Mouse (Mus musculus) forebrain, embryonic 10.5 days (tissue): Measurements from ENCODE around the gene Pappa2. TPM values are rescaled to one million over a fixed set of nuclear protein-coding genes. Genes with fewer than 3 reads are reported as not detected.

ENCODE experiments used
- DNase-seq: peaks from one replicate; pipeline ENCODE4 v3.0.0-alpha.2; 2017; ENCODE audit warnings: low spot score; ENCODE audit errors: extremely low spot score
- H3K27ac ChIP-seq: fragments of 300-500 bp; sonication (generic); 2 replicates; pipeline ENCODE4 v1.5.1; 2016; ENCODE audit warnings: mild to moderate bottlenecking
- H3K27me3 ChIP-seq: fragments of 300-500 bp; sonication (generic); 2 replicates; pipeline ENCODE4 v1.6.1; 2016; ENCODE audit warnings: mild to moderate bottlenecking; ENCODE audit not compliant: poor library complexity, severe bottlenecking
- H3K36me3 ChIP-seq: fragments of 300-500 bp; sonication (generic); replicated peaks from 2 replicates; pipeline ENCODE4 v1.6.1; 2016; ENCODE audit warnings: mild to moderate bottlenecking, moderate library complexity
- H3K4me1 ChIP-seq: fragments of 300-500 bp; sonication (generic); 2 replicates; pipeline ENCODE4 v1.6.1; 2016
- H3K4me3 ChIP-seq: fragments of 300-500 bp; sonication (generic); 2 replicates; pipeline ENCODE4 v1.5.1; 2016; ENCODE audit warnings: mild to moderate bottlenecking, moderate library complexity
- H3K9me3 ChIP-seq: fragments of 300-500 bp; sonication (generic); 2 replicates; pipeline ENCODE4 v1.6.1; 2016; ENCODE audit warnings: mild to moderate bottlenecking, moderate library complexity
- WGBS: fragments of 180-500 bp; shearing (Covaris S2); methylation state at CpG from one replicate; pipeline ENCODE4 v1.1.7; 2016; 5-methylcytosine and 5-hydroxymethylcytosine counted together
- polyA plus RNA-seq: library from polyadenylated mRNA; unstranded; fragments of >200 nt; fragmentation: Nextera tagmentation; extraction: Ambion mirVana; gene quantifications from 2 replicates; pipeline ENCODE4 v1.2.1, GENCODE M21; 2016

Gene Pappa2
- polyA plus RNA-seq, 1 experiment from 2014 or later, result 0.12 TPM

DNA sequence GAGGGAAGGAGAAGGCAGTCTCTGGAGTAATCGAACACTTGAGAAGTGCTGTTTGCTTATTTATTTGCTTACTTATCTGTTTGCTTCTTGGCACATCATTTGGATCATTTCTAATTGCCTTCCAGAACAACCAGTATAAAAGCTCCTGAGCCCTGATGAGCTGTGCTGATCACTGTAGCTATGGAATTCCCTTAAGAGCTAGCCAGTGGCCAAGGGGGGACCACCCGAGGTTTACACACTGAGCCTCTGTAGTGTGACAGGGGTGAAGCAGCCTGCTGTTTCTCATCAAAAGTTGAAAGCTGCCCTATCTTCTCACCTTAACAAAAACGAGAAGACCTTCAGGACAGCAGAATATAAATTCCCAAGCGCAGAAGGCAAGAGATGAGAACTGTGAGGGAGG lies 35.4 kb downstream of the Pappa2 start:
- no peaks in the 10 kb centered on the region for H3K4me1 ChIP-seq
- no peak for DNase-seq
- WGBS, result 76% methylated on average over 4 of the region's 4 CpGs
- no peaks in the 10 kb centered on the region for H3K36me3 ChIP-seq
- H3K4me3 ChIP-seq, result no peak overlapping the region
- H3K9me3 ChIP-seq, result no peaks in the 10 kb centered on the region
- H3K27ac ChIP-seq, result no peak overlapping the region
- H3K27me3 ChIP-seq, result no peaks in the 10 kb centered on the region

DNA sequence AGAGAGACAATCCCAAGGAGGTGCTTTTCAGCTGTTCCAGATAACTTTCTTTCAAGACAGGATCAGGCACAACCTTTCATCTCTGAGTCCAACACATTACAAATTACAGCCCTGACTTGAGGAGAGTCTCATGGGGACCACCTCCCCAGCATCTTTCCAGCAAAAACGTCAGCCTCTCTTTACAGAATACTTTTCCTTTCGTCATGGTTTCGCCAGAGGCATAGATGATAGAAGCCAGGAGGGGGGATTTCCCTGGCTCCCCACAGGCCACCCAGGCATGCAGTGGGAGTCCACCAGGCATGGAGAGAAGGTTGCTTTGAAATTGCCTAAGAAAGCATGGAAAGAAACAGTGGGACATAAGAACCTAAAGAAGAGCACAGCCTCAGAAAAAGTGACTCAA lies 37.4 kb downstream of the Pappa2 start:
- no peak overlapping the region for H3K4me3 ChIP-seq
- 70% methylated on average over 3 of the region's 3 CpGs for WGBS
- no peak for DNase-seq

DNA sequence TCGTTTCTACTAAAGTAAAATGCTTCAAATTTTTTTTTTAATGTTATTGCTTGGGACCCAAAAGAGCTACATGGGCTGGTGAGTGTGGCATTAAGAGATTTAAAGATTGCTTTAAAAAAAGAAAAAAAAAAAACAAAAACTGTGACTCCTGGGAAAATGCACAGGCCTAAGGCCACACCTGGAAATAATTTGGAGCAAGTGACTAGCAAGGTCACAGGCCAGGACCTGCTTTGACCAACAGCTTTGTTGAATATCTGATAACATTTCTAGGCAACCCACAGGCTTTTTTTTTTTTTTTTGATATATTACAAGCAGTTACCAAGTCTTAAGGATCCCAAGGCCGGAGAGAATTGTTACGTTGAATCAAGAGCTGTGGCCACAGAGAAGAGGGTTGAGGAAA lies 39.3 kb downstream of the Pappa2 start:
- Histone ChIP-seq H3K36me3 (no peaks in the 10 kb centered on the region), H3K4me3 (no peak overlapping the region), H3K27ac (no peak overlapping the region), H3K4me1 (no peaks in the 10 kb centered on the region), H3K9me3 (no peaks in the 10 kb centered on the region), H3K27me3 (no peaks in the 10 kb centered on the region)
- DNase-seq, result no peak
- WGBS, result 76% methylated on average over 3 of the region's 3 CpGs

More for the DNA sequence above, 37.4 kb downstream of the Pappa2 start:
- Histone ChIP-seq H3K27ac (no peak overlapping the region), H3K4me1 (no peaks in the 10 kb centered on the region), H3K9me3 (no peaks in the 10 kb centered on the region), H3K27me3 (no peaks in the 10 kb centered on the region), H3K36me3 (no peaks in the 10 kb centered on the region)

DNA sequence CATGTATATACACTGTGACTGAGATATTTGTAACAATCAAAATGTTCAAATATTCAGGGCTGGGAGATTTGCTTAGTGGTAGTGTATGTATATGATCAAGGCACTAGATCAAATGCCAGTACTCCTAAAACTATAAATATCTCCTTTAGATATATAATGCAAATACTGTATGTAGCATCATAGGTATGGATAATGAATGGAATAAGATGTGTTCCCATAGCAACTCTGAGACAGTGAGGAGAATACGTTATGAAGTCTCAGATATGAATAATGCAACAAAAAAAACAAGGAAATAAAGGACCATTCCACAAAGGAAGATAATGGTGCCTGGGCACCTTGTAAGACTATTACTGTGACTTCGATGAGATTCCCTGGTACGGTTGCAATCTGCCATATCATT lies 45.8 kb downstream of the Pappa2 start:
- Histone ChIP-seq H3K27ac (no peak overlapping the region), H3K27me3 (no peaks in the 10 kb centered on the region), H3K36me3 (no peaks in the 10 kb centered on the region), H3K9me3 (no peaks in the 10 kb centered on the region), H3K4me1 (no peaks in the 10 kb centered on the region), H3K4me3 (no peak overlapping the region)
- WGBS, result 92% methylated on average over 3 of the region's 3 CpGs
- DNase-seq, result no peak

DNA sequence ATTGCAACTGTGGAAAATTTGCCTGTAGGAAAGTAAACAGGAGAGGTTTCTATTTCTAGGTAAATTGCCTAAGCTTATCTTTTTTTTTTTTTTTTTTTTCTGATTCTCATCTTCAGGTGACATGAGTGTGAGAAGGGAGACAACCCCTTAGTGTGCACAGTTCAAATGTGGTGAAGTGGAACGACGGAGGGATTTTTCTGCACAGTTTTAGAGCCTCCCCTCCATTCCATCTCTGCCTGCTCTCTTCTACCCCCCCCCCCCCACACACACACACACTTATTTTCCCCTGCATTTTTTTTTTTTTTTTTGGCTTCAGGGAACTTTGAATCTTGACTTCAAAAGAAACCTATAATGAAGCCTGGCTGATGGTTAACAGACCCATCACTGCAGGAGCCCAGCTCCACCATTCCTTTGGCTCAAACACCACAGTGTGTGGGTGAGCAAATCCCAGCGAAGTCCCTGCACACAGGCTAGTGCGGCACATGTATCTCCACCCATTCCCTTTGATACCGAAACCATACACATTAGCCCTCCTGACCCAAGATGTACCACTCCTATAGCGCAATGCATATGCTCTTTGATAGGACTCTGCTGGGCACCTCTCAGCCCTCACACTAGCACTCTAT lies 49.0 kb downstream of the Pappa2 start:
- Histone ChIP-seq H3K36me3 (no peaks in the 10 kb centered on the region), H3K27me3 (no peaks in the 10 kb centered on the region), H3K27ac (no peak overlapping the region), H3K4me3 (no peak overlapping the region), H3K4me1 (no peaks in the 10 kb centered on the region; the same call in 1 of the 2 replicates), H3K9me3 (no peaks in the 10 kb centered on the region)
- no peak for DNase-seq
- WGBS, result 83% methylated on average over 6 of the region's 6 CpGs

DNA sequence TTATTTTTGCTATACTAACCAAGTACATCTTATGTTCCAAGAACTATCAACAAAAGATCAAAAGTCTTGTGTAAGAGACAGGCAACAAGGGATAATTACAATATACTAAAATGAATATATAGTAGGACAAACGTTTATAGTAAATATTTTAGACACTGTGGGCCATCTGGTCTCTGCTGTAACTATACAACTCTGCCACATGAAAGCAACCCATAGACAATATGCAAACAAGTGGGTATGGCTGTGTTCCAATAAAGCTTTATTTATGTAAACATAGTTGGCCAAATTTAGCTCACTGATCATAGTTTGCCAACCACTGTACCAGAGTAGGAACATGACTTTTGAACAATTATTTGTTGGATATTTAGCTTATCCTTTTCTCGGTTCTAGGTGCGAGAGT lies 50.9 kb downstream of the Pappa2 start:
- Histone ChIP-seq H3K27ac (no peak overlapping the region), H3K9me3 (no peaks in the 10 kb centered on the region), H3K4me1 (no peaks in the 10 kb centered on the region; the same call in 1 of the 2 replicates), H3K4me3 (no peak overlapping the region), H3K36me3 (no peaks in the 10 kb centered on the region), H3K27me3 (no peaks in the 10 kb centered on the region)
- 85% methylated on average over 3 of the region's 3 CpGs for WGBS
- no peak for DNase-seq

DNA sequence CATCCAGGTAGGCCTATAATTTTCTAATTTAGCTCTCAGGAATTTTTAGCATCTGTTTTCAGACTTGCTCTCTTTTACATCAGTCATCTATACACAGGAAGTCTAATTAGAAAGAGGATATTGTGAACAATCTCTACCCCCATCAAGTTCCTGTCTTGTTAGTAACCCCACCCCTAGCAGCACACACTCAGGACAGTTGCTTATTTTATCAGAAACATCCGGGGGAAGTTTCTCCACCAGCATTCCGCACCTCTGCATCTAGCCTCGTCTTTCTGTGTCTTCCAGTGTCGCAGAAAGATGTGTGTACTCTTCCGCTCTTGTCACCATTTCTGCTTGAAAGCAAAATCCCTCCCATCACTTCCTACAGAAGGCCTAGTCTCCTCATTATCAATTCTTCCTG lies 59.8 kb downstream of the Pappa2 start:
- H3K4me1 ChIP-seq, result no peaks in the 10 kb centered on the region
- no peaks in the 10 kb centered on the region for H3K36me3 ChIP-seq
- H3K27ac ChIP-seq, result no peak overlapping the region
- no peaks in the 10 kb centered on the region for H3K27me3 ChIP-seq
- WGBS, result 75% methylated on average over 5 of the region's 5 CpGs
- no peak for DNase-seq
- no peak overlapping the region for H3K4me3 ChIP-seq
- no peaks in the 10 kb centered on the region for H3K9me3 ChIP-seq

DNA sequence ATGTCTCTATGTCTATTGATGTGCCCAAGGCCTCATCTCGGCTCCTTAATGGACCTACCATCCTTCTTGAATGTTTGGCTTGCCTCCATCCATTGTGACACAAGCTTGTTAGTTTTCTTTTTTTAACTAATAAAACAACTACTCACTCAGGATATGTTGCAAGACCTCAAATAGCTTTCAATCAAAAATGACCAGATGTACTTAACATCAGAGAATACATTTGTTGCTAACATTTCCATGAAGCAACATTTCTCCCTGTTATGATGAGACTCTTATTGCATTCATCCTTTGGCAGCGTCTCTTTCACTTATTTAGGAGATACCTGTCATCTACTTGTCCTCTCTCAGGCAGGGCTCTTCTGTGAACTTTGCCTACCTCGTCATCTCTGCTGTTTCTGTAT lies 61.4 kb downstream of the Pappa2 start:
- no peak for DNase-seq
- Histone ChIP-seq H3K9me3 (no peaks in the 10 kb centered on the region), H3K4me3 (no peak overlapping the region), H3K36me3 (no peaks in the 10 kb centered on the region), H3K27me3 (no peaks in the 10 kb centered on the region), H3K4me1 (no peaks in the 10 kb centered on the region), H3K27ac (no peak overlapping the region)
- 86% methylated on average over 3 of the region's 3 CpGs for WGBS

DNA sequence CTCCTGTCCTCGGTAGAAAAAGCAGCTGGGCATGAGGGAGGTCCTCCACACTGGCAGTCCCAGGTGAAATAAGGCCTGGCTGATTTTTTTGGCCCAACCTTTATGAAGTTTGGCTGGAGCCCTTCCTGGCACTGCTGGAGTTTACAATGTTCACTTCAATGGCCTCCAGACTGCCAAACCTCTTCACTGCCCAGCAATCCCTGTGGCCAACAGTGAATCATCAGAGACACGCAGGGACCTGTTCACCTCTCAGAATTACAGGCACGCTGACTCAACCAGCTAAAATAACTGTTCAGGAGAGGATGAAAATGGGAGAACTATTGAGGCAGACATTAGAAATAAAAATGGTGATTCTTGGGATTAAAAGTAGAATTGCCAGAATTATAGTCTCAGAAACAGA lies 63.2 kb downstream of the Pappa2 start:
- Histone ChIP-seq H3K36me3 (no peaks in the 10 kb centered on the region), H3K4me1 (no peaks in the 10 kb centered on the region), H3K4me3 (no peak overlapping the region), H3K9me3 (no peaks in the 10 kb centered on the region), H3K27me3 (no peaks in the 10 kb centered on the region), H3K27ac (no peak overlapping the region)
- DNase-seq, result no peak
- WGBS, result 92% methylated on average over 3 of the region's 3 CpGs

DNA sequence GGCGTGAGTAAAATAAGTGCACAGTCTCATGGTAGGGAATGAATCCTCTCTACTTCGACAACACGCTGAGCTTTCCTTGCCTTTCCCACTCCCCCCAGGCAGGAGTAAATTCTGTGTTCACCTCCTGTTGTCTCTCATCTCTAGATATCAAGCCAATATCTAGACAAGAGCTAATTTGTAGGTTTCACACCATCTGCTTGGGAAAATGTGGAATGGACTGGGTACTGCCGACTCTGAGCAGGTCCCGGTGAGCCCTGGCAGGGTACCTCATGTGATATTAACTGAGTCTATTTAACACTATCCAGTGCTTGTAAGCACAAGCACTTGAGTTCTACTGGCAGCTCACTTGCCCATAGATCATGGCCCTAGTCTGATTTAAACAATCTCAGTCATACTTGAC lies 64.7 kb downstream of the Pappa2 start:
- WGBS, result 95% methylated on average over 5 of the region's 5 CpGs
- Histone ChIP-seq H3K36me3 (no peaks in the 10 kb centered on the region), H3K27me3 (no peaks in the 10 kb centered on the region), H3K9me3 (no peaks in the 10 kb centered on the region), H3K4me1 (no peaks in the 10 kb centered on the region), H3K4me3 (no peak overlapping the region), H3K27ac (no peak overlapping the region)
- no peak for DNase-seq

DNA sequence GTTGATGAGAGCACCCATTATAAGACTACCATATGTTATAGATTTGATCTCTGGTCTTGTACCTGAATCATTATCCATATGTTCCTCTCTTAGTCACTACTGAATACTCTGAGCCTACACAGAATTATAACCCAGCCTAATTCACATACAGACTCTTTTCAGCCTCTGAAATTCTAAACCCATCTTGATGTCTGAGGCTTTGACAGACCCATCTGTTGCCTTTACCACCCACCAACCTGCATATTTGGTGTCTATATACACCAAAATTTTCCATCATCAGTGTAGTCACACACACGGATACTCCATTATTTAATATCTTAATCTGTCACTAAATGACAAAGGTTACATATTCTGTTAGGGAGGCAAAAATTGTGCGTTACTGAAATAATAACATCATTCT lies 69.6 kb downstream of the Pappa2 start:
- no peaks in the 10 kb centered on the region for H3K36me3 ChIP-seq
- no peak overlapping the region for H3K4me3 ChIP-seq
- H3K9me3 ChIP-seq, result no peaks in the 10 kb centered on the region
- no peak for DNase-seq
- no peak overlapping the region for H3K27ac ChIP-seq
- 94% methylated on average over 2 of the region's 2 CpGs for WGBS
- H3K27me3 ChIP-seq, result no peaks in the 10 kb centered on the region
- H3K4me1 ChIP-seq, result no peaks in the 10 kb centered on the region

DNA sequence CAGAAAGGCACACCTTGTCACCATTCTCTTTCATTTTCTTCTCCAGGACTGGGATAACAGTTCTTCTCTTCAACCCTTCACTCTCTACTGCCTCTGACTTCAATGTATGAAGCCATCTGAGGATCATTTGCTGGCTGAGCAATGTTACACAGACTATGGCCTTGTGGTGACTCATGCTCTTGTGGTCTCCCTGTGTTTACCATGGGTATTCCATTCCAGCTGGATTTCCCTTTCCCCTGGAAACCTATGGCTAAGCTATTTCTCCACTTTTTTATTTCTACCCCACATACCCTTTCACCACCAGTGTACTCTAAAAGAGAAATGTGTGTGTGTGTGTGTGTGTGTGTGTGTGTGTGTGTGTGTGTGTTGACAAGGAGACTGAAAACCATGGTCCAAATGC lies 83.0 kb downstream of the Pappa2 start:
- H3K4me3 ChIP-seq, result no peak overlapping the region
- no peaks in the 10 kb centered on the region for H3K36me3 ChIP-seq
- DNase-seq, result no peak
- 0 out of 2 replicates have a peak, but pooled peaks cover 4% of the 10 kb centered on the region for H3K4me1 ChIP-seq
- no peaks in the 10 kb centered on the region for H3K27me3 ChIP-seq
- H3K27ac ChIP-seq, result no peak overlapping the region
- no peaks in the 10 kb centered on the region for H3K9me3 ChIP-seq

DNA sequence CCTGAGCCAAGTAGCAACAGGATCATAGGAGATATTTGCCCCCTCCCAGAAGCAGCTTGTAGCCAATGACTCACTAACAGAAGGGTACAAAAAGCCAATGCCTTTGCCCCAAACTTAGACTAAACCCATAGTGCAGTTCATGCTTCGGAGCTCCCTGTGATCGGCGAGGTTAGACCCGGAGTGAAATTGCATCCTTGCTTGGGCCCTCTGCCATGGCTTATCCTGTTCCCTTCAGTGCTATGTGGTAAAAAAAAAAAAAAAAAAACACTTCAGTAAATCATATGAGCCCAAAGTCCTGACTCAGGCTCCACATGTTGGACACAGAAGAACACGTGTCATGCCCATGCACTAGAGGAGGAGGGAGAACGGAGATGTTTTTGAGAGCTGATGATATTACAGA lies 85.8 kb downstream of the Pappa2 start:
- H3K4me3 ChIP-seq, result no peak overlapping the region
- no peaks in the 10 kb centered on the region for H3K27me3 ChIP-seq
- WGBS, result 92% methylated on average over 6 of the region's 6 CpGs
- no peak for DNase-seq
- H3K27ac ChIP-seq, result no peak overlapping the region
- no peaks in the 10 kb centered on the region for H3K36me3 ChIP-seq
- H3K9me3 ChIP-seq, result no peaks in the 10 kb centered on the region
- H3K4me1 ChIP-seq, result 0 out of 2 replicates have a peak, but pooled peaks cover 4% of the 10 kb centered on the region

DNA sequence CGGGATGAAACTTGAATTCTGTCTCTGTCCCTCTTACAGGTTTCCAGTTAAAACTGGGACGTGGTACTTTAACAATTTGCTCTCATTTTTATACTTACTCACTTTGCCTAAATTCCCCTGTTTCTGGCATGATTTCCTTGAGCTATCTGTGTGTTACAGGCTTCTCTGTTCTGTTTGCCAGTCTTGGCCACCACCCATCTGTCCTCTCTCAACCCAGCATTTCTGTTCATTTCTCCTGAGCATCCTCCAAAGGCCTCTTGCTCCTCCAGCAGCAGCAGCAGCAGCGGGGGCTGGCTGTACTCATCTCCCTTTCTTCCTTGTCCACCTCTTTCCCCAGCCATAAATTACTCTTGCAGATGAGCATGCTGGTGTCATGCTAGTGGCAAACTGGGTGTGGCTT lies 104.8 kb downstream of the Pappa2 start:
- H3K36me3 ChIP-seq, result no peaks in the 10 kb centered on the region
- H3K4me3 ChIP-seq, result no peak overlapping the region
- no peaks in the 10 kb centered on the region for H3K9me3 ChIP-seq
- no peak for DNase-seq
- no peaks in the 10 kb centered on the region for H3K27me3 ChIP-seq
- no peaks in the 10 kb centered on the region for H3K4me1 ChIP-seq
- 88% methylated on average over 3 of the region's 3 CpGs for WGBS
- no peak overlapping the region for H3K27ac ChIP-seq
